Mouse (Mus musculus) limb, embryonic 10.5 days (tissue): ENCODE data around the gene Olfr323. TPM values are rescaled to one million over a fixed set of nuclear protein-coding genes. Genes with fewer than 3 reads are reported as not detected.

Source experiments
- DNase-seq: peaks from one replicate; pipeline ENCODE4 v3.0.0-alpha.2; 2017; ENCODE audit warnings: low spot score
- H3K27ac ChIP-seq: fragments of 300-500 bp; sonication (generic); 2 replicates; pipeline ENCODE4 v1.5.1; 2016; ENCODE audit warnings: mild to moderate bottlenecking
- H3K27me3 ChIP-seq: fragments of 300-500 bp; sonication (generic); 2 replicates; pipeline ENCODE4 v1.6.1; 2016; ENCODE audit warnings: low read depth, mild to moderate bottlenecking; ENCODE audit not compliant: poor library complexity, severe bottlenecking
- H3K36me3 ChIP-seq: fragments of 300-500 bp; sonication (generic); 2 replicates; pipeline ENCODE4 v1.6.1; 2016; ENCODE audit warnings: mild to moderate bottlenecking, moderate library complexity
- H3K4me1 ChIP-seq: fragments of 300-500 bp; sonication (generic); 2 replicates; pipeline ENCODE4 v1.6.1; 2016
- H3K4me3 ChIP-seq: fragments of 300-500 bp; sonication (generic); 2 replicates; pipeline ENCODE4 v1.5.1; 2016; ENCODE audit warnings: mild to moderate bottlenecking, moderate library complexity
- H3K9me3 ChIP-seq: fragments of 300-500 bp; sonication (generic); replicated peaks from 2 replicates; pipeline ENCODE4 v1.6.1; 2016; ENCODE audit warnings: mild to moderate bottlenecking
- WGBS: fragments of 180-500 bp; shearing (Covaris S2); methylation state at CpG from one replicate; pipeline ENCODE4 v1.1.7; 2016; 5-methylcytosine and 5-hydroxymethylcytosine counted together
- polyA plus RNA-seq: library from polyadenylated mRNA; unstranded; fragments of >200 nt; fragmentation: Nextera tagmentation; extraction: Ambion mirVana; gene quantifications from 2 replicates; pipeline ENCODE4 v1.2.1, GENCODE M21; 2016

Gene Olfr323
- polyA plus RNA-seq, 1 experiment from 2014 or later = not detected

GRCm38 (mm10) chr11:58618793-58619192, 11.5 kb downstream of the Olfr323 start:
- no peaks in the 10 kb centered on the region for H3K36me3 ChIP-seq
- WGBS = 89% methylated on average over 6 of the region's 6 CpGs
- no peaks in the 10 kb centered on the region for H3K9me3 ChIP-seq
- no peak overlapping the region for H3K27ac ChIP-seq
- no peaks in the 10 kb centered on the region for H3K4me1 ChIP-seq
- H3K4me3 ChIP-seq = no peak overlapping the region
- no peaks in the 10 kb centered on the region for H3K27me3 ChIP-seq
- DNase-seq = no peak

GRCm38 (mm10) chr11:58618369-58618768, 11.9 kb downstream of the Olfr323 start:
- Histone ChIP-seq H3K4me1 (no peaks in the 10 kb centered on the region), H3K36me3 (no peaks in the 10 kb centered on the region), H3K9me3 (no peaks in the 10 kb centered on the region), H3K27me3 (no peaks in the 10 kb centered on the region), H3K4me3 (no peak overlapping the region), H3K27ac (no peak overlapping the region)
- no peak for DNase-seq
- WGBS = 79% methylated on average over 3 of the region's 3 CpGs

- Histone ChIP-seq H3K36me3 (no peaks in the 10 kb centered on the region), H3K4me1 (no peaks in the 10 kb centered on the region), H3K27me3 (no peaks in the 10 kb centered on the region), H3K27ac (no peak within 1 kb of the TSS), H3K9me3 (no peaks in the 10 kb centered on the region), H3K4me3 (no peak within 1 kb of the TSS)
- no peak for DNase-seq
- 94% methylated on average over 4 of the region's 4 CpGs for WGBS
These were observed 14.3 kb downstream of the Olfr323 start, which contains the start of gene 2210407C18Rik for GRCm38 (mm10) chr11:58615975-58616374. 2210407C18Rik (minus strand) TSS chr11:58616075.

- H3K4me1 ChIP-seq = no peaks in the 10 kb centered on the region
- no peak overlapping the region for H3K4me3 ChIP-seq
- no peaks in the 10 kb centered on the region for H3K27me3 ChIP-seq
- H3K27ac ChIP-seq = no peak overlapping the region
- H3K9me3 ChIP-seq = no peaks in the 10 kb centered on the region
- no peak for DNase-seq
- no peaks in the 10 kb centered on the region for H3K36me3 ChIP-seq
These were observed 15.8 kb downstream of the Olfr323 start for GRCm38 (mm10) chr11:58614526-58614925.

- WGBS = 67% methylated on average over 3 of the region's 3 CpGs
- H3K27me3 ChIP-seq = no peaks in the 10 kb centered on the region
- DNase-seq = no peak
These were observed 16.9 kb downstream of the Olfr323 start for GRCm38 (mm10) chr11:58613359-58613758.

GRCm38 (mm10) chr11:58607030-58607429, 23.3 kb downstream of the Olfr323 start:
- Histone ChIP-seq H3K4me1 (no peaks in the 10 kb centered on the region), H3K4me3 (no peak overlapping the region), H3K27me3 (no peaks in the 10 kb centered on the region), H3K9me3 (no peaks in the 10 kb centered on the region), H3K36me3 (no peaks in the 10 kb centered on the region), H3K27ac (no peak overlapping the region)
- 87% methylated on average over 6 of the region's 6 CpGs for WGBS
- no peak for DNase-seq

More at GRCm38 (mm10) chr11:58613359-58613758, 16.9 kb downstream of the Olfr323 start:
- Histone ChIP-seq H3K4me1 (no peaks in the 10 kb centered on the region), H3K36me3 (no peaks in the 10 kb centered on the region), H3K27ac (no peak overlapping the region), H3K4me3 (no peak overlapping the region), H3K9me3 (no peaks in the 10 kb centered on the region)

GRCm38 (mm10) chr11:58606177-58606919, 24.0 kb downstream of the Olfr323 start:
- Histone ChIP-seq H3K36me3 (no peaks in the 10 kb centered on the region), H3K9me3 (no peaks in the 10 kb centered on the region), H3K27ac (no peak overlapping the region), H3K4me3 (no peak overlapping the region), H3K27me3 (no peaks in the 10 kb centered on the region), H3K4me1 (no peaks in the 10 kb centered on the region)
- 92% methylated on average over 12 of the region's 12 CpGs for WGBS
- no peak for DNase-seq

- no peak for DNase-seq
- H3K36me3 ChIP-seq = no peaks in the 10 kb centered on the region
- H3K4me1 ChIP-seq = no peaks in the 10 kb centered on the region
- H3K27ac ChIP-seq = no peak overlapping the region
- no peaks in the 10 kb centered on the region for H3K27me3 ChIP-seq
- no peaks in the 10 kb centered on the region for H3K9me3 ChIP-seq
- H3K4me3 ChIP-seq = no peak overlapping the region
- 79% methylated on average over 3 of the region's 3 CpGs for WGBS
These were observed 25.1 kb downstream of the Olfr323 start for GRCm38 (mm10) chr11:58605228-58605627.

- DNase-seq = no peak
- Histone ChIP-seq H3K27ac (no peak overlapping the region), H3K4me3 (no peak overlapping the region), H3K4me1 (no peaks in the 10 kb centered on the region), H3K27me3 (no peaks in the 10 kb centered on the region), H3K9me3 (no peaks in the 10 kb centered on the region), H3K36me3 (no peaks in the 10 kb centered on the region)
- WGBS = 83% methylated on average over 2 of the region's 2 CpGs
These were observed 25.6 kb downstream of the Olfr323 start for GRCm38 (mm10) chr11:58604688-58605087.

GRCm38 (mm10) chr11:58602800-58603560, 27.3 kb downstream of the Olfr323 start:
- WGBS = 90% methylated on average over 6 of the region's 6 CpGs
- Histone ChIP-seq H3K27me3 (no peaks in the 10 kb centered on the region), H3K36me3 (no peaks in the 10 kb centered on the region), H3K4me1 (no peaks in the 10 kb centered on the region), H3K9me3 (no peaks in the 10 kb centered on the region), H3K27ac (no peak overlapping the region), H3K4me3 (no peak overlapping the region)
- DNase-seq = no peak

GRCm38 (mm10) chr11:58602062-58602461, 28.2 kb downstream of the Olfr323 start:
- Histone ChIP-seq H3K36me3 (no peaks in the 10 kb centered on the region), H3K9me3 (no peaks in the 10 kb centered on the region), H3K27ac (no peak overlapping the region), H3K4me3 (no peak overlapping the region), H3K4me1 (no peaks in the 10 kb centered on the region), H3K27me3 (no peaks in the 10 kb centered on the region)
- DNase-seq = no peak

- Histone ChIP-seq H3K27ac (no peak overlapping the region), H3K4me1 (no peaks in the 10 kb centered on the region), H3K27me3 (no peaks in the 10 kb centered on the region), H3K4me3 (no peak overlapping the region), H3K36me3 (no peaks in the 10 kb centered on the region), H3K9me3 (no peaks in the 10 kb centered on the region)
- DNase-seq = no peak
- 89% methylated on average over 13 of the region's 13 CpGs for WGBS
These were observed 32.5 kb downstream of the Olfr323 start for GRCm38 (mm10) chr11:58597837-58598236.

GRCm38 (mm10) chr11:58594814-58595213, 35.5 kb downstream of the Olfr323 start, which contains the start of gene Olfr324:
Olfr324 (plus strand) TSS chr11:58595114.
- 85% methylated on average over 6 of the region's 6 CpGs for WGBS
- DNase-seq = no peak
- Histone ChIP-seq H3K27me3 (no peaks in the 10 kb centered on the region), H3K9me3 (no peaks in the 10 kb centered on the region), H3K4me1 (no peaks in the 10 kb centered on the region), H3K27ac (no peak within 1 kb of the TSS), H3K4me3 (no peak within 1 kb of the TSS), H3K36me3 (no peaks in the 10 kb centered on the region)
